Mouse (Mus musculus): ENCODE results near the gene Impg2. TPM values are rescaled to one million over a fixed set of nuclear protein-coding genes. Genes with fewer than 3 reads are reported as not detected.

Gene Impg2
- 0.38 TPM for polyA plus RNA-seq (2017; shearing (Covaris generic))

GRCm38 (mm10) chr16:56204051-56204450 lies at the start of gene Impg2:
Gene Impg2, plus strand, starts transcription at chr16:56204313.

Other genes with a start within 250 kb of the Impg2 start
- 969 TPM for gene Rpl24, start 238.0 kb upstream of the Impg2 start, polyA plus RNA-seq (2017; shearing (Covaris generic))
- gene Zbtb11, start 230.4 kb upstream of the Impg2 start, polyA plus RNA-seq (2017; shearing (Covaris generic)) = 17.8 TPM
- gene Pcnp, start 174.6 kb upstream of the Impg2 start, polyA plus RNA-seq (2017; shearing (Covaris generic)) = 111 TPM
- 43.0 TPM for gene Trmt10c, start 166.5 kb upstream of the Impg2 start, polyA plus RNA-seq (2017; shearing (Covaris generic))
- gene Senp7, start 156.0 kb upstream of the Impg2 start, polyA plus RNA-seq (2017; shearing (Covaris generic)) = 71.7 TPM

Data from CD4-positive, CD25-positive, alpha-beta regulatory T cell, adult 9 weeks (primary cell).